Mouse (Mus musculus) MEL (cell line): Measurements from ENCODE around the gene Raet1d.
"Not testable (repeated sequence)": the region's sequence is repeated elsewhere in the genome, so short reads cannot be mapped to it uniquely, and the experiment has no call there.

Source experiments
- CTCF ChIP-seq, 3 experiments: IDR thresholded peaks in 2 of 3; conservative IDR thresholded peaks in 1 of 3; 2 replicates each; pipeline ENCODE4 v1.5.1; 2011 to 2012; ENCODE audit warnings: low read length in 3 of 3, low read depth in 2 of 3, mild to moderate bottlenecking in 2 of 3, improper control_type of control experiment in 1 of 3, inconsistent platforms in 1 of 3, mixed read lengths in 1 of 3, moderate library complexity in 1 of 3; ENCODE audit not compliant: control insufficient read depth in 1 of 3, insufficient read depth in 1 of 3, poor library complexity in 1 of 3, severe bottlenecking in 1 of 3
- ELF1 ChIP-seq: IDR thresholded peaks from 2 replicates; pipeline ENCODE4 v1.6.1; 2014; ENCODE audit warnings: low read depth, mild to moderate bottlenecking, inconsistent platforms, low read length, improper control_type of control experiment, moderate library complexity
- EP300 ChIP-seq, 2 experiments: IDR thresholded peaks; 2 replicates each; pipeline ENCODE4 v1.6.1; 2011; ENCODE audit warnings: improper control_type of control experiment in 2 of 2, low read length in 2 of 2, low read depth in 1 of 2, mild to moderate bottlenecking in 1 of 2
- GABPA ChIP-seq: IDR thresholded peaks from 2 replicates; pipeline ENCODE4 v1.6.1; 2012; ENCODE audit warnings: low read depth, mild to moderate bottlenecking, inconsistent platforms, low read length, improper control_type of control experiment, moderate library complexity
- MAFK ChIP-seq: IDR thresholded peaks from 2 replicates; pipeline ENCODE4 v1.6.1; 2011; ENCODE audit warnings: low read depth, mild to moderate bottlenecking, low read length, improper control_type of control experiment, borderline replicate concordance
- MAX ChIP-seq: IDR thresholded peaks from 2 replicates; pipeline ENCODE4 v1.6.1; 2011; ENCODE audit warnings: low read length, improper control_type of control experiment
- MYB ChIP-seq: IDR thresholded peaks from 2 replicates; pipeline ENCODE4 v1.6.1; 2011; ENCODE audit warnings: mild to moderate bottlenecking, low read depth, low read length, improper control_type of control experiment
- POLR2A ChIP-seq, 2 experiments: IDR thresholded peaks; 2 replicates each; pipeline ENCODE4 v1.6.1; 2011 to 2012; ENCODE audit warnings: low read length in 2 of 2, mild to moderate bottlenecking in 2 of 2, control low read depth in 1 of 2, improper control_type of control experiment in 1 of 2, low read depth in 1 of 2, moderate library complexity in 1 of 2; ENCODE audit not compliant: control insufficient read depth in 1 of 2, insufficient read depth in 1 of 2, poor library complexity in 1 of 2
- RCOR1 ChIP-seq: IDR thresholded peaks from 2 replicates; pipeline ENCODE4 v1.6.1; 2012; ENCODE audit warnings: low read depth, mild to moderate bottlenecking, inconsistent platforms, low read length, improper control_type of control experiment
- SIN3A ChIP-seq: IDR thresholded peaks from 2 replicates; pipeline ENCODE4 v1.6.1; 2012; ENCODE audit warnings: low read length, improper control_type of control experiment, inconsistent platforms
- TBP ChIP-seq: IDR thresholded peaks from 2 replicates; pipeline ENCODE4 v1.8.0; 2011; ENCODE audit warnings: low read depth, low read length, improper control_type of control experiment
- ZC3H11A ChIP-seq: IDR thresholded peaks from 2 replicates; pipeline ENCODE4 v1.6.1; 2012; ENCODE audit warnings: low read depth, mild to moderate bottlenecking, inconsistent platforms, low read length, improper control_type of control experiment
- ZMIZ1 ChIP-seq: IDR thresholded peaks from 2 replicates; pipeline ENCODE4 v1.6.1; 2012; ENCODE audit warnings: low read depth, mild to moderate bottlenecking, inconsistent platforms, low read length, improper control_type of control experiment, moderate library complexity

GRCm38 (mm10) chr10:22396680-22397079, 36.3 kb downstream of the Raet1d start:
- TF ChIP-seq CTCF (IDR thresholded peaks at IDR 0.05 in 2 of 3, conservative IDR thresholded peaks at IDR 0.05 in 1 of 3; ENCODE audit: control insufficient read depth in 1 of 3, insufficient read depth in 1 of 3, low read depth in 2 of 3, low read length in 3 of 3, poor library complexity in 1 of 3, severe bottlenecking in 1 of 3); POLR2A (IDR thresholded peaks at IDR 0.05; ENCODE audit: control insufficient read depth in 1 of 2, insufficient read depth in 1 of 2, low read depth in 1 of 2, low read length in 2 of 2, poor library complexity in 1 of 2); ZMIZ1; EP300 (IDR thresholded peaks at IDR 0.05; ENCODE audit: low read depth in 1 of 2, low read length in 2 of 2); SIN3A; TBP; RCOR1; MYB; ZC3H11A; GABPA; ELF1; MAFK; MAX: not testable (repeated sequence)
